Mouse (Mus musculus): Measurements from ENCODE around the gene Gramd1a. TPM values are rescaled to one million over a fixed set of nuclear protein-coding genes. Genes with fewer than 3 reads are reported as not detected.
A peak's percentile ranks its signal among the peaks of the same experiment; 100 is the strongest.

Gene Gramd1a
- polyA plus RNA-seq, 1 experiment from 2014 or later, result 221 TPM

GRCm38 (mm10) chr7:31115182-31115581, 40.5 kb downstream of the Gramd1a start, which contains the start of gene Hpn:
TSS of gene Hpn (minus strand) at chr7:31115290.
- Histone ChIP-seq H3K27me3 (replicated peaks) (peaks cover 5% of the 10 kb centered on the region), H3K9ac (no peak within 1 kb of the TSS), H3K4me1 (0 out of 2 replicates have a peak, but pooled peaks cover 4% of the 10 kb centered on the region), H3K4me3 (no peak within 1 kb of the TSS), H3K9me3 (no peaks in the 10 kb centered on the region), H3K36me3 (no peaks in the 10 kb centered on the region), H3K27ac (no peak within 1 kb of the TSS), H3K4me2 (replicated peaks) (0 out of 2 replicates have a peak within 1 kb of the TSS, but pooled peaks have one; percentile 9)
- 18% methylated on average over 15 of the region's 15 CpGs for WGBS
- ATAC-seq (ENCODE audit: low FRiP score, low read depth), result no peak

- no peak for ATAC-seq (ENCODE audit: low FRiP score, low read depth)
- 49% methylated on average over 10 of the region's 10 CpGs for WGBS
Observed at GRCm38 (mm10) chr7:31114646-31115045, 41.0 kb downstream of the Gramd1a start.

GRCm38 (mm10) chr7:31113800-31114199, 41.9 kb downstream of the Gramd1a start:
- WGBS, result 77% methylated on average over 6 of the region's 6 CpGs
- peaks cover 5% of the 10 kb centered on the region for H3K27me3 ChIP-seq (replicated peaks)
- H3K27ac ChIP-seq, result no peak overlapping the region
- H3K9me3 ChIP-seq, result no peaks in the 10 kb centered on the region
- H3K4me1 ChIP-seq, result 0 out of 2 replicates have a peak, but pooled peaks cover 4% of the 10 kb centered on the region
- H3K36me3 ChIP-seq, result no peaks in the 10 kb centered on the region
- no peak for ATAC-seq (ENCODE audit: low FRiP score, low read depth)
- H3K9ac ChIP-seq, result no peak overlapping the region
- no peak overlapping the region for H3K4me2 ChIP-seq (replicated peaks)
- H3K4me3 ChIP-seq, result no peak overlapping the region

More at GRCm38 (mm10) chr7:31114646-31115045, 41.0 kb downstream of the Gramd1a start:
- Histone ChIP-seq H3K27ac (no peak overlapping the region), H3K27me3 (replicated peaks) (peaks cover 5% of the 10 kb centered on the region), H3K4me2 (replicated peaks) (no peak overlapping the region), H3K4me3 (no peak overlapping the region), H3K36me3 (no peaks in the 10 kb centered on the region), H3K9me3 (no peaks in the 10 kb centered on the region), H3K9ac (no peak overlapping the region), H3K4me1 (0 out of 2 replicates have a peak, but pooled peaks cover 4% of the 10 kb centered on the region)

GRCm38 (mm10) chr7:31112036-31112435, 43.7 kb downstream of the Gramd1a start:
- Histone ChIP-seq H3K4me3 (no peak overlapping the region), H3K27ac (no peak overlapping the region), H3K36me3 (no peaks in the 10 kb centered on the region), H3K9me3 (no peaks in the 10 kb centered on the region), H3K4me2 (replicated peaks) (no peak overlapping the region), H3K9ac (no peak overlapping the region), H3K4me1 (0 out of 2 replicates have a peak, but pooled peaks cover 4% of the 10 kb centered on the region), H3K27me3 (replicated peaks) (peaks cover 5% of the 10 kb centered on the region)
- WGBS, result 56% methylated on average over 4 of the region's 4 CpGs
- ATAC-seq (ENCODE audit: low FRiP score, low read depth), result no peak

GRCm38 (mm10) chr7:31110861-31111385, 44.8 kb downstream of the Gramd1a start:
- ATAC-seq (ENCODE audit: low FRiP score, low read depth), result no peak

GRCm38 (mm10) chr7:31109796-31110195, 45.9 kb downstream of the Gramd1a start:
- H3K9ac ChIP-seq, result no peak overlapping the region
- WGBS, result 91% methylated on average over 5 of the region's 5 CpGs
- no peak for ATAC-seq (ENCODE audit: low FRiP score, low read depth)
- no peak overlapping the region for H3K4me3 ChIP-seq
- H3K4me2 ChIP-seq (replicated peaks), result no peak overlapping the region
- H3K4me1 ChIP-seq, result no peaks in the 10 kb centered on the region
- H3K27ac ChIP-seq, result no peak overlapping the region
- no peaks in the 10 kb centered on the region for H3K9me3 ChIP-seq
- H3K36me3 ChIP-seq, result no peaks in the 10 kb centered on the region
- H3K27me3 ChIP-seq (replicated peaks), result no peaks in the 10 kb centered on the region; the same call in 1 of the 2 replicates

More at GRCm38 (mm10) chr7:31110861-31111385, 44.8 kb downstream of the Gramd1a start:
- WGBS, result 86% methylated on average over 15 of the region's 15 CpGs
- peaks cover 5% of the 10 kb centered on the region for H3K27me3 ChIP-seq (replicated peaks)
- no peaks in the 10 kb centered on the region for H3K36me3 ChIP-seq
- H3K9ac ChIP-seq, result no peak overlapping the region
- no peaks in the 10 kb centered on the region for H3K9me3 ChIP-seq
- H3K4me1 ChIP-seq, result 0 out of 2 replicates have a peak, but pooled peaks cover 4% of the 10 kb centered on the region
- no peak overlapping the region for H3K4me2 ChIP-seq (replicated peaks)
- no peak overlapping the region for H3K4me3 ChIP-seq
- H3K27ac ChIP-seq, result no peak overlapping the region

- ATAC-seq (ENCODE audit: low FRiP score, low read depth), result no peak
- 54% methylated on average over 7 of the region's 7 CpGs for WGBS
Observed at GRCm38 (mm10) chr7:31109091-31109490, 46.6 kb downstream of the Gramd1a start.

GRCm38 (mm10) chr7:31107781-31108180, 47.9 kb downstream of the Gramd1a start:
- H3K27ac ChIP-seq, result no peak overlapping the region
- no peak overlapping the region for H3K9ac ChIP-seq
- ATAC-seq (ENCODE audit: low FRiP score, low read depth), result no peak
- no peaks in the 10 kb centered on the region for H3K27me3 ChIP-seq (replicated peaks)
- H3K36me3 ChIP-seq, result no peaks in the 10 kb centered on the region
- H3K4me3 ChIP-seq, result no peak overlapping the region
- no peak overlapping the region for H3K4me2 ChIP-seq (replicated peaks)
- H3K9me3 ChIP-seq, result no peaks in the 10 kb centered on the region
- no peaks in the 10 kb centered on the region for H3K4me1 ChIP-seq
- 87% methylated on average over 11 of the region's 11 CpGs for WGBS

More at GRCm38 (mm10) chr7:31109091-31109490, 46.6 kb downstream of the Gramd1a start:
- Histone ChIP-seq H3K9me3 (no peaks in the 10 kb centered on the region), H3K27me3 (replicated peaks) (no peaks in the 10 kb centered on the region), H3K4me2 (replicated peaks) (no peak overlapping the region), H3K4me1 (no peaks in the 10 kb centered on the region), H3K4me3 (no peak overlapping the region), H3K27ac (no peak overlapping the region), H3K9ac (no peak overlapping the region), H3K36me3 (no peaks in the 10 kb centered on the region)

- no peaks in the 10 kb centered on the region for H3K27me3 ChIP-seq (replicated peaks)
- no peaks in the 10 kb centered on the region for H3K4me1 ChIP-seq
Observed at GRCm38 (mm10) chr7:31106166-31106565, 49.5 kb downstream of the Gramd1a start.

GRCm38 (mm10) chr7:31105061-31105768, 50.5 kb downstream of the Gramd1a start:
- ATAC-seq (ENCODE audit: low FRiP score, low read depth), result no peak

More at GRCm38 (mm10) chr7:31106166-31106565, 49.5 kb downstream of the Gramd1a start:
- ATAC-seq (ENCODE audit: low FRiP score, low read depth), result no peak
- no peak overlapping the region for H3K4me2 ChIP-seq (replicated peaks)
- H3K9ac ChIP-seq, result no peak overlapping the region
- no peak overlapping the region for H3K27ac ChIP-seq
- 48% methylated on average over 3 of the region's 3 CpGs for WGBS
- H3K4me3 ChIP-seq, result no peak overlapping the region
- no peaks in the 10 kb centered on the region for H3K9me3 ChIP-seq
- H3K36me3 ChIP-seq, result no peaks in the 10 kb centered on the region

GRCm38 (mm10) chr7:31100786-31101185, 54.9 kb downstream of the Gramd1a start:
- no peak overlapping the region for H3K4me2 ChIP-seq (replicated peaks)
- H3K9ac ChIP-seq, result no peak overlapping the region
- H3K27me3 ChIP-seq (replicated peaks), result no peaks in the 10 kb centered on the region
- no peaks in the 10 kb centered on the region for H3K4me1 ChIP-seq
- no peaks in the 10 kb centered on the region for H3K9me3 ChIP-seq
- H3K4me3 ChIP-seq, result no peak overlapping the region
- no peaks in the 10 kb centered on the region for H3K36me3 ChIP-seq
- H3K27ac ChIP-seq, result no peak overlapping the region
- ATAC-seq (ENCODE audit: low FRiP score, low read depth), result no peak
- 87% methylated on average over 14 of the region's 14 CpGs for WGBS

More at GRCm38 (mm10) chr7:31105061-31105768, 50.5 kb downstream of the Gramd1a start:
- Histone ChIP-seq H3K9me3 (no peaks in the 10 kb centered on the region), H3K27me3 (replicated peaks) (no peaks in the 10 kb centered on the region), H3K4me1 (no peaks in the 10 kb centered on the region), H3K27ac (no peak overlapping the region), H3K9ac (no peak overlapping the region), H3K36me3 (no peaks in the 10 kb centered on the region), H3K4me2 (replicated peaks) (no peak overlapping the region), H3K4me3 (no peak overlapping the region)
- WGBS, result 73% methylated on average over 15 of the region's 15 CpGs

- Histone ChIP-seq H3K4me1 (no peaks in the 10 kb centered on the region), H3K27ac (no peak overlapping the region), H3K4me3 (no peak overlapping the region), H3K9me3 (no peaks in the 10 kb centered on the region), H3K27me3 (replicated peaks) (no peaks in the 10 kb centered on the region), H3K9ac (no peak overlapping the region), H3K36me3 (no peaks in the 10 kb centered on the region), H3K4me2 (replicated peaks) (no peak overlapping the region)
- no peak for ATAC-seq (ENCODE audit: low FRiP score, low read depth)
- WGBS, result 91% methylated on average over 6 of the region's 6 CpGs
Observed at GRCm38 (mm10) chr7:31099612-31099982, 56.1 kb downstream of the Gramd1a start.

All from neural tube, embryonic 12.5 days (tissue).